Mouse (Mus musculus): Measurements from ENCODE around the gene Spag6l. TPM values are rescaled to one million over a fixed set of nuclear protein-coding genes. Genes with fewer than 3 reads are reported as not detected.

Spag6l gene
- polyA plus RNA-seq, 2 experiments = 0.02 TPM; not detected in 1

GRCm38 (mm10) chr16:16855541-16855940, 26.3 kb upstream of the Spag6l start:
- H3K27me3 ChIP-seq (ENCODE audit: control insufficient read depth, insufficient read depth, low read length) = no peaks in the 10 kb centered on the region
- H3K9ac ChIP-seq (replicated peaks) = no peak overlapping the region
- TF ChIP-seq CTCF (IDR thresholded peaks at IDR 0.05; ENCODE audit: low read depth) (no peak), EP300 (IDR thresholded peaks at IDR 0.05; ENCODE audit: low read depth) (no peak)
- 72% methylated on average over 1 of the region's 1 CpGs for WGBS (ENCODE audit: insufficient replicate concordance)
- H3K4me3 ChIP-seq (ENCODE audit: insufficient read depth in 1 of 2, low read depth in 2 of 2, low read length in 2 of 2) = no peak overlapping the region
- no peaks in the 10 kb centered on the region for H3K4me1 ChIP-seq (replicated peaks; ENCODE audit: control insufficient read depth in 2 of 2, insufficient read depth in 2 of 2, low read length in 1 of 2)
- H3K36me3 ChIP-seq (replicated peaks; ENCODE audit: control insufficient read depth, insufficient read depth, low read depth) = no peaks in the 10 kb centered on the region
- no peaks in the 10 kb centered on the region for H3K9me3 ChIP-seq (ENCODE audit: control insufficient read depth, low read length)
- no peak overlapping the region for H3K4me2 ChIP-seq (ENCODE audit: low read depth)
- DNase-seq (ENCODE audit: low read depth in 3 of 3, low spot score in 3 of 3) = no peak
- ATAC-seq (ENCODE audit: insufficient read depth) = no peak
- no peak overlapping the region for H3K27ac ChIP-seq

GRCm38 (mm10) chr16:16854836-16855235, 25.6 kb upstream of the Spag6l start:
- H3K27ac ChIP-seq = no peak overlapping the region
- ATAC-seq (ENCODE audit: insufficient read depth) = no peak
- no peak overlapping the region for H3K4me2 ChIP-seq (ENCODE audit: low read depth)
- H3K9ac ChIP-seq (replicated peaks) = no peak overlapping the region
- no peaks in the 10 kb centered on the region for H3K4me1 ChIP-seq (replicated peaks; ENCODE audit: control insufficient read depth in 2 of 2, insufficient read depth in 2 of 2, low read length in 1 of 2)
- 10% methylated on average over 6 of the region's 6 CpGs for WGBS (ENCODE audit: insufficient replicate concordance)
- no peak for TF ChIP-seq EP300 (IDR thresholded peaks at IDR 0.05; ENCODE audit: low read depth)
- peak; percentile 67 for TF ChIP-seq CTCF (IDR thresholded peaks at IDR 0.05; ENCODE audit: low read depth)
- no peaks in the 10 kb centered on the region for H3K27me3 ChIP-seq (ENCODE audit: control insufficient read depth, insufficient read depth, low read length)
- DNase-seq (ENCODE audit: low read depth in 3 of 3, low spot score in 3 of 3) = peak in 2 of 3 experiments; percentile 28 to 33
- no peaks in the 10 kb centered on the region for H3K36me3 ChIP-seq (replicated peaks; ENCODE audit: control insufficient read depth, insufficient read depth, low read depth)
- H3K9me3 ChIP-seq (ENCODE audit: control insufficient read depth, low read length) = no peaks in the 10 kb centered on the region
- H3K4me3 ChIP-seq (ENCODE audit: insufficient read depth in 1 of 2, low read depth in 2 of 2, low read length in 2 of 2) = no peak overlapping the region

- WGBS (ENCODE audit: insufficient replicate concordance) = 58% methylated on average over 3 of the region's 3 CpGs
- TF ChIP-seq CTCF (IDR thresholded peaks at IDR 0.05; ENCODE audit: low read depth) (no peak), EP300 (IDR thresholded peaks at IDR 0.05; ENCODE audit: low read depth) (no peak)
- no peak overlapping the region for H3K4me3 ChIP-seq (ENCODE audit: insufficient read depth in 1 of 2, low read depth in 2 of 2, low read length in 2 of 2)
- H3K27me3 ChIP-seq (ENCODE audit: control insufficient read depth, insufficient read depth, low read length) = no peaks in the 10 kb centered on the region
- no peak overlapping the region for H3K27ac ChIP-seq
- no peaks in the 10 kb centered on the region for H3K36me3 ChIP-seq (replicated peaks; ENCODE audit: control insufficient read depth, insufficient read depth, low read depth)
- ATAC-seq (ENCODE audit: insufficient read depth) (no peak), DNase-seq (ENCODE audit: low read depth in 3 of 3, low spot score in 3 of 3) (no peak)
- no peaks in the 10 kb centered on the region for H3K9me3 ChIP-seq (ENCODE audit: control insufficient read depth, low read length)
- H3K9ac ChIP-seq (replicated peaks) = no peak overlapping the region
- H3K4me2 ChIP-seq (ENCODE audit: low read depth) = no peak overlapping the region
- no peaks in the 10 kb centered on the region for H3K4me1 ChIP-seq (replicated peaks; ENCODE audit: control insufficient read depth in 2 of 2, insufficient read depth in 2 of 2, low read length in 1 of 2)
Measured at GRCm38 (mm10) chr16:16852411-16852810, 23.2 kb upstream of the Spag6l start.

DNA sequence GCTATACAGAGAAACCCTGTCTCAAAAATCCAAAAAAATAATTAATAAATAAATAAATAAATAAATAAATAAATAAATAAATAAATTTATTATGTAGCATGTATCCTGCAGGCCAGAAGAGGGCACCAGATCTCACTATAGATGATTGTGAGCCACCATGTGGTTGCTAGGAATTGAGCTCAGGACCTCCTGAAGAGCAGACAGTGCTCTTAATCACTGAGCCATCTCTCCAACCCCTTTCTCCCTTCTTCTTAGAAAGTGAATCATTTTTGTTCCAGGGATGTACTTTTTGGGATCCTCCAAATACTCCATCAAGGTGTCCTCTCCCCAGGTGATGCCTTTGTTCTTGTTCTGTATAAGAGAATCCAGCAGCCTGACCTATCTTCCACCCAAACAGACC, 19.9 kb upstream of the Spag6l start:
- Histone ChIP-seq H3K27ac (no peak overlapping the region), H3K27me3 (ENCODE audit: control insufficient read depth, insufficient read depth, low read length) (no peaks in the 10 kb centered on the region), H3K9me3 (ENCODE audit: control insufficient read depth, low read length) (no peaks in the 10 kb centered on the region), H3K4me1 (replicated peaks; ENCODE audit: control insufficient read depth in 2 of 2, insufficient read depth in 2 of 2, low read length in 1 of 2) (no peaks in the 10 kb centered on the region), H3K36me3 (replicated peaks; ENCODE audit: control insufficient read depth, insufficient read depth, low read depth) (no peaks in the 10 kb centered on the region), H3K4me3 (ENCODE audit: insufficient read depth in 1 of 2, low read depth in 2 of 2, low read length in 2 of 2) (no peak overlapping the region), H3K4me2 (ENCODE audit: low read depth) (no peak overlapping the region), H3K9ac (replicated peaks) (no peak overlapping the region)
- ATAC-seq (ENCODE audit: insufficient read depth) = no peak
- no peak for DNase-seq (ENCODE audit: low read depth in 3 of 3, low spot score in 3 of 3)
- no peak for TF ChIP-seq EP300 (IDR thresholded peaks at IDR 0.05; ENCODE audit: low read depth)
- TF ChIP-seq CTCF (IDR thresholded peaks at IDR 0.05; ENCODE audit: low read depth) = no peak

GRCm38 (mm10) chr16:16829671-16830070, 415 bp upstream of the Spag6l start:
- DNase-seq (ENCODE audit: low read depth in 3 of 3, low spot score in 3 of 3) (no peak), ATAC-seq (ENCODE audit: insufficient read depth) (no peak)
- peak overlapping the region; percentile 54 for H3K4me2 ChIP-seq (ENCODE audit: low read depth)
- no peaks in the 10 kb centered on the region for H3K9me3 ChIP-seq (ENCODE audit: control insufficient read depth, low read length)
- 72% methylated on average over 3 of the region's 3 CpGs for WGBS (ENCODE audit: insufficient replicate concordance)
- no peaks in the 10 kb centered on the region for H3K27me3 ChIP-seq (ENCODE audit: control insufficient read depth, insufficient read depth, low read length)
- no peaks in the 10 kb centered on the region for H3K4me1 ChIP-seq (replicated peaks; ENCODE audit: control insufficient read depth in 2 of 2, insufficient read depth in 2 of 2, low read length in 1 of 2)
- TF ChIP-seq EP300 (IDR thresholded peaks at IDR 0.05; ENCODE audit: low read depth) (no peak), CTCF (IDR thresholded peaks at IDR 0.05; ENCODE audit: low read depth) (no peak)
- H3K9ac ChIP-seq (replicated peaks) = no peak overlapping the region
- H3K36me3 ChIP-seq (replicated peaks; ENCODE audit: control insufficient read depth, insufficient read depth, low read depth) = no peaks in the 10 kb centered on the region
- H3K4me3 ChIP-seq (ENCODE audit: insufficient read depth in 1 of 2, low read depth in 2 of 2, low read length in 2 of 2) = no peak overlapping the region; a peak in 1 of 4 replicates
- no peak overlapping the region for H3K27ac ChIP-seq

Measured in liver, embryonic 14.5 days (tissue).